Mouse (Mus musculus) left cerebral cortex, adult 18-20 months (tissue): ENCODE results near the gene Adamts13. TPM values are rescaled to one million over a fixed set of nuclear protein-coding genes. Genes with fewer than 3 reads are reported as not detected.

Experiments used
- DNase-seq, 2 experiments: peaks; one replicate each; pipeline ENCODE4 v3.0.0; 2021 to 2022; ENCODE audit warnings: low spot score in 2 of 2, mixed read lengths in 1 of 2
- total RNA-seq, 2 experiments: library from RNA; stranded (reverse); gene quantifications; 2 replicates each; pipeline ENCODE4 v1.2.3; 2021

Gene Adamts13
- total RNA-seq, 2 experiments from 2014 or later: 1.3 to 2.7 TPM

DNA sequence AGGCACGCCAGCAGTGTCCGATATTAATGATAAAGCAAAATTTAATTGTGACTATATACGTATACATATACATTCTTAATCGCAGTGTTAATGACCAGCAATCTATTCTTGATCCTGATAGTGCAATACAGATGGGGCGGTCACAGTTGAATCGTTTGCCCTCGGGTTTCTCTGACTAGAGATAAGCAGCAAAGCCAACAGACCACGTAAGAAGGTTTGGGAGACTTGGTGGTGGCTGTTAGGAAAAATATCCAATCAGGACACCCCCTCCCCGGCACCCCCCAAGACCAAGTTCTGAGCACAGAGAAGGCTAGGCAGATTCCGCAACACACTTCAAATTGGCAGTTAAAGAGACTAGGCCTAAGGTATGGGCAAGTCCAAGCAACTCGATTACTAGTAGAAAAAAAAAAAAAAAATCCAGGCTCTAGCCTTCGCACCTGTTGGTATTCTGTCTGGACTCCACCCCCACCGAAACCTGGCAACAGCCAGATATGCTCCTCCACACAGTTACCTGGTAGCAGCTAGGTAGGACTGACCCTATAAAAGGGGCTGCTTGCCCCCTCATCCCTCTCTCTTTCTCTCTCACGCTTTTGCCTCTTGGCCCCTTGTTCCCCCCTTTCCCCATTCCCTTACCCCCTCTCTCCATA lies 8.4 kb upstream of the Adamts13 start:
- DNase-seq: no peak

- DNase-seq: no peak
Observed at GRCm38 (mm10) chr2:26967262-26967661, 6.0 kb upstream of the Adamts13 start.

DNA sequence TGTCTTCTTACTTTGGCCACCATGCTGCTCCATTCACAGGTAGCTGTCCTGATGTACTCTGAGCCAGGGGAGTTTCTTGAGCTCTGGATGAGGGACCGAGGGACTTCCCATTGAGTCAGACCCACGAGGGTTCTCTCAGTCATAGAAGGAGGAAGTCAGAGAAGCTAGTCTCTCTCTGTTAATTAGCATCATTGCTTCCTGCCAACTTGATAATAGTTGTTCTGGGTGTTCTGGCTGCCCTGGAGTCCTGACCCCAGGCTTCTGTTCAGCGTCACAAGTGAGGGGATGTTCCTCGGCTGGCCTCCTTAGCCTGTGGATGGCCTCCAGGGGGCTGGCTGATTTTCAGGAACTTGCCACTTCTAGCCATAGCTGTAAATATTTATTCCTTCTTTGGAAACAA lies 744 bp downstream of the Adamts13 start:
- no peak for DNase-seq

- DNase-seq: no peak
Observed at GRCm38 (mm10) chr2:26980361-26980760, 7.1 kb downstream of the Adamts13 start.

- no peak for DNase-seq
Observed at GRCm38 (mm10) chr2:26984179-26984578, 11.0 kb downstream of the Adamts13 start.

GRCm38 (mm10) chr2:26984640-26985039 lies 11.4 kb downstream of the Adamts13 start:
- DNase-seq: no peak

GRCm38 (mm10) chr2:26993936-26994335 lies 20.7 kb downstream of the Adamts13 start:
- no peak for DNase-seq

DNA sequence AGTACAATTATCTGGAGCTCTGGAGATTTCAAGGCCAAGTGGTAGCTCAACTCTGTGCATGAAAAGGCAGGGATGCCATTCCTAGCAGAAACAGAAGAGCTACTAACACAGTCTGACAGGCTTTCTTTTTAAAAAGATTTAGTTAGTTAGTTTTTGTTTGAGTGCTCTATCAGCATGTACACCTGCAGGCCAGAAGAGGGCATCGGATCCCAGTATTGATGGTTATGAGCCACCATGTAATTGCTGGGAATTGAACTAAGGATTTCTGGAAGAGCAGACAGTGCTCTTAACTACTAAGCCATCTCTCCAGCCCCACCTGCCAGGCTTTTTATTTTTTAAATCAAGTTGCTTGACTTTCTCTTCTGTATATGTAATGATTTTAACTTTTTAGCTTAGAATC lies 24.3 kb downstream of the Adamts13 start:
- no peak for DNase-seq

DNA sequence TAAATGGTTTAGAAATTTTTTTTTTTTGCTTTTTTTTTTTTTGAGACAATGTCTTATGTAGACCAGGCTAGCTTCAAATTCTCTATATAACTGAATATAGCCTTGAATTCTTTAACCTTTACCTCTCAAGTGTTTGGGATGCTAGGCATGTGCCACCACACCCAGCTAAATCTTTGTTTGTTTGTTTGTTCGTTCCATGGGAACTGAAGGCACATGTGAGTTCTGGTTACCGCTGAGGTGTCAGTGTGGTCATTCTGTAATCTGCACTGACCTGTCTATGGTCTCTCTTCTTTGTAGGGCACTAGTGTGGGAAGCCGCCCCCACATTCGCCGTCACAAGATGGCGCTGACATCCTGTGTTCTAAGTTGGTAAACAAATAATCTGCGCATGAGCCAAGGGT lies 24.8 kb downstream of the Adamts13 start:
- DNase-seq: no peak

- DNase-seq: peak; percentile 49 to 53
Observed at GRCm38 (mm10) chr2:27006255-27006654, 33.0 kb downstream of the Adamts13 start.

GRCm38 (mm10) chr2:27007701-27008100 lies 34.5 kb downstream of the Adamts13 start:
- DNase-seq: no peak

DNA sequence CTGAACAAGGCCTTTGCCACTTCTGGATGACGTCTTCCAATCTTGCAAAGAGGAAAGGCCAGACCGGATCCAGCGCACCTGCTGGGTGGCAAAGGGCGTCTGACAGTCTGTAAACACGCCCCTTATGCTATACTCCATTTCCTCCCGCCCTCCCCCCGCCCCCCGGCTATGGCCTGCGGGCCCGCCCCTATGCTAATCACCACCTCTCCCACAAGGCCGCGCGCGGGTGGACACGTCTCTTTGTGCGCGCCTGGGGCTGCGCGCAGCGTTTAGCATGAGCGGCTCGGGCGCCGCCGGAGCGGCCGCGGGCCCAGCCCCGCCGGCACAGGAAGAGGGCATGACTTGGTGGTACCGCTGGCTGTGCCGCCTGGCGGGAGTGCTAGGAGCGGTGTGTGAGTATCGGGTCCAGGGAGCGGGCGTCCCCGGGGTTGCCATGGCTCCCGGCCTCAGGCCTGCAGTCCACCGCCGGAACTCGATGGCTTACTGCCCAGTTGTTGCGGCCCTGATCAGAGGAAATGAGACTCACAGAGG lies 36.6 kb downstream of the Adamts13 start, which contains the start of gene Cacfd1:
Gene Cacfd1, plus strand, starts transcription at position 213 of the 531 bp plus-strand sequence.
- DNase-seq: peak; percentile 79 to 87

DNA sequence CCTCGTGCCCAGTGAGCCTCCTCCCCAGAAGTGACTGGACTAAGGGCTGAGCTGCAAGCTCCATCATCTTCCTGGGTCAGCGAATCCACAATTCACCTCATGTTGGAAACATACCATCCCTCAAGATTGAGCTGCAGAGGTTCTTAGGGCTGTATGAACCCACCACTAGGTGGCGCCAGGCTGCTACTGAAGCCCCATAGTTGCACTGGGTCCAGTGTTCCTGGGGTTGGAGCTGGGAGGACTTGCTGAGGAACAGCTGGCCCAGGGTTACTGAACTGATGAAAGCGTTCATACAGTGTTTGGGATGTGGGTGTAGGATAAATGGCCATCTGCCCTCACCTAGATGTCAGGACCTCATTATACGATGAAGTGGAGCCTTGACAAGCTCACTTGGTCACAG lies 44.6 kb downstream of the Adamts13 start:
- peak; percentile 72 to 81 for DNase-seq

DNA sequence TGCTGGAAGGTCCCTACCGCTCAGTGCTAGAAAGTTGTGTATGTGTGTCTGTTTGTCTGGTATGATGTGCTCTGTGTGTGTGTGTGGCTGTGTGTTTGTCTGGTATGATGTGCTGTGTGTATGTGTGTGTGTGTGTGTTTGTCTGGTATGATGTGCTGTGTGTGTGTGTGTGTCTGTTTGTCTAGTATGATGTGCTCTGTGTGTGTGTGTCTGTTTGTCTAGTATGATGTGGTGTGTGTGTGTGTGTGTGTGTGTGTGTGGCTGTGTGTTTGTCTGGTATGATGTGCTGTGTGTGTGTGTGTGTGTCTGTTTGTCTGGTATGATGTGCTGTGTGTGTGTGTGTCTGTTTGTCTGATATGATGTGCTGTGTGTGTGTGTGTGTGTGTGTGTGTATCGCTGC lies 46.3 kb downstream of the Adamts13 start:
- no peak for DNase-seq

- no peak for DNase-seq
Observed at GRCm38 (mm10) chr2:27021103-27021502, 47.9 kb downstream of the Adamts13 start.

- DNase-seq: no peak
Observed at GRCm38 (mm10) chr2:27022612-27023011, 49.4 kb downstream of the Adamts13 start.

DNA sequence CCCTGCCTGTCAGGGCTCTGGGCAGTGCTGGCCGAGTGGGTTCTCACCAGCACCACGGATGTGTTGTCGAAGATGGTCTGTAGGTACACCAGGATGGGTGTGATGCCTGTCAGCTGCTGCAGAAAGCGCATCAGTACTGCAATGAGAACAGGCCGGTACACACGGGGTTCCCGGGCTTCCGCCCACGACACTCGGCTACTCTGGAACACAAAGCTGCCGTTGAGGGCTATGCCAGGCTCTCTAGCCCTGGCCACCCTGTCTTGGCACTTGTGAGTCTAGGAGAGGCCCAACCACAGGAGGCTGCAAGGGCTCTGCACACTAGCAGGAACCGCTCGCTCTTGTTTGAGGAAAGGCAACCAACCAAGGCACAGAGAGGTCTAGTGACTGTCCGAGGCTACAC lies 50.9 kb downstream of the Adamts13 start:
- no peak for DNase-seq

GRCm38 (mm10) chr2:27025545-27025944 lies 52.3 kb downstream of the Adamts13 start:
- no peak for DNase-seq

DNA sequence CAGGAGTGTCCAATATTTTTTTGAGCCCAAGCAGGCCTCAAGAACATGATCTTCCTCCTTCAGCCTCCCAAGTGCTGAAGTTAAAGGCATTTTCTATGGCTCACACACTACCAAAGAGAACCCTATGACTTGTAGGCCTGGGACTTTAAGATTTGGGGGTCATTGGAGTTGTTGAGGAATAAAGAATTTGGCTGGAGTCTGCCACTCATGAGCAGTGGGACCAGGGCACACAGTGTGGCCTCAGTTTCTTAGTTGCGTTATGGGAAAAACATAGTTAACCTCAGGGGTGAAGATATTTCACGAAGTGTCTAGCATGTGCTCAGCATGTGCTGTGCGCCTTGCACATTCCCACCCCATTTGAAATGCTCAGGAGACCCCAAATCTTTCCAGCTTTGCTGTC lies 53.1 kb downstream of the Adamts13 start:
- no peak for DNase-seq

DNA sequence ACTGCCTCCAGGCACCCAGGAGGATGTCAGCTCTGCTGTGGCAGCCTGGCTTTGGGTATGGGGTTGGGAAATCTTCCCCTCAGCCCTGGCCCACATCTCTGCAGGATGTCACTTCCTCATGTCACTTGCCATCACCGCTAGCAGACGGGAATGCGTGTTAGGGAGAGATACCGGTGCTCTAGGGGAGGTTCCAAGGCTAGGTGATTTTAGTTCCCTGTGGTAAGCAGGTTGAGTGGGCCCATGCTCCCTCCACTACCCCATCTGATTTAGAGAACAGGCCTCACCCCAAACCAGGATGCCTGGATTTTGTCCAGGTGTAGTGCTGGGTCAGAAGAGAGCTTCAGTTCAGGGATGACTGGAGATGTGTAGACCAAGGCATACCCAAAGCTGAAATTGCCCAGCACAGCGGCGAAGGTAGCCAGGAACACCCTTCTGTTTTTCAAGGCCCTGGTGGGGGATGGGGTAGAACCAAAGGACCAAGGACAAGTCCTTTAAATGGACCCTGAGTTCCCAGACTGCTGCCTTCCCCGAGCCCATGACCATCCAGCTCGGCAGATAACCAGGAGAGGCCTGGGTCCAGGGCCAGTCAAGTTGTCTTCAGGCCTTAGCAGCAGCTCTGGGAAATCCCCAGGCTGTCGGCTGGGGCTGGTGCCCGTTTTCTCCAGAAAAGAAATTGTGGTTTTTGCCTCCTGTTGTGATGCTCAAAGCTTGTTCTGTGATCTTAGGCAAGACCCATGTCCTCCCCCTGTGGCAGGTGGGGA lies 53.8 kb downstream of the Adamts13 start:
- DNase-seq: no peak

- DNase-seq: peak; percentile 87 to 92
Observed at GRCm38 (mm10) chr2:27027618-27028436, 54.6 kb downstream of the Adamts13 start, which contains the start of gene Slc2a6. Slc2a6 (minus strand) TSS chr2:27027998.
